Mouse (Mus musculus) MEL (cell line): ENCODE measurements at regions not wholly inside any gene's neighbourhood (a gene's known extent, or its start where the extent isn't known, plus 50 kb on each side); places are given as distances from the start of the nearest gene placed in this dataset.
"Not testable (repeated sequence)": the region's sequence is repeated elsewhere in the genome, so short reads cannot be mapped to it uniquely, and the experiment has no call there.

ENCODE experiments used
- DNase-seq: peaks from one replicate; pipeline ENCODE4 v3.0.0; 2011; ENCODE audit warnings: low read depth, low spot score
- H3K27ac ChIP-seq: 2 replicates; pipeline ENCODE4 v1.5.1; 2012; ENCODE audit warnings: low read depth, mild to moderate bottlenecking, control low read depth, low read length, moderate library complexity; ENCODE audit not compliant: control insufficient read depth
- H3K27me3 ChIP-seq, 2 experiments: fragments of 150-350 bp in 1 of 2; sonication (generic) in 1 of 2; 2 replicates each; pipeline ENCODE4 v1.6.1; 2012; ENCODE audit warnings: low read length in 2 of 2, mild to moderate bottlenecking in 2 of 2, improper control_type of control experiment in 1 of 2, moderate library complexity in 1 of 2; ENCODE audit not compliant: insufficient read depth in 2 of 2, control insufficient read depth in 1 of 2
- H3K36me3 ChIP-seq, 2 experiments: 2 replicates each; pipeline ENCODE4 v1.6.1; 2012 to 2014; ENCODE audit warnings: low read length in 2 of 2, improper control_type of control experiment in 1 of 2, inconsistent platforms in 1 of 2, mild to moderate bottlenecking in 1 of 2; ENCODE audit not compliant: insufficient read depth in 2 of 2, control insufficient read depth in 1 of 2
- H3K4me1 ChIP-seq, 2 experiments: fragments of 150-350 bp in 1 of 2; sonication (generic) in 1 of 2; 2 replicates each; pipeline ENCODE4 v1.6.1; 2012; ENCODE audit warnings: low read length in 2 of 2, improper control_type of control experiment in 1 of 2, mild to moderate bottlenecking in 1 of 2; ENCODE audit not compliant: insufficient read depth in 2 of 2, control insufficient read depth in 1 of 2
- H3K4me3 ChIP-seq, 2 experiments: fragments of 150-350 bp in 1 of 2; sonication (generic) in 1 of 2; 2 replicates each; pipeline ENCODE4 v1.5.1; 2012; ENCODE audit warnings: low read depth in 2 of 2, low read length in 2 of 2, mild to moderate bottlenecking in 2 of 2, moderate library complexity in 2 of 2, control low read depth in 1 of 2, improper control_type of control experiment in 1 of 2; ENCODE audit not compliant: control insufficient read depth in 1 of 2, insufficient read depth in 1 of 2
- H3K79me2 ChIP-seq: 2 replicates; pipeline ENCODE4 v1.6.1; 2012; ENCODE audit warnings: mild to moderate bottlenecking, low read length, moderate library complexity; ENCODE audit not compliant: control insufficient read depth, poor library complexity, insufficient read depth
- H3K9ac ChIP-seq: 2 replicates; pipeline ENCODE4 v1.6.1; 2012; ENCODE audit warnings: low read depth, mild to moderate bottlenecking, control low read depth, low read length, moderate library complexity; ENCODE audit not compliant: control insufficient read depth, poor library complexity, severe bottlenecking
- H3K9me3 ChIP-seq: fragments of 150-350 bp; sonication (generic); replicated peaks from 2 replicates; pipeline ENCODE4 v1.6.1; 2012; ENCODE audit warnings: mild to moderate bottlenecking, low read length, improper control_type of control experiment, moderate library complexity; ENCODE audit not compliant: insufficient read depth
- CHD1 ChIP-seq: IDR thresholded peaks from 2 replicates; pipeline ENCODE4 v1.6.1; 2012; ENCODE audit warnings: low read depth, mild to moderate bottlenecking, inconsistent platforms, low read length, improper control_type of control experiment
- CTCF ChIP-seq, 3 experiments: IDR thresholded peaks in 2 of 3; conservative IDR thresholded peaks in 1 of 3; 2 replicates each; pipeline ENCODE4 v1.5.1; 2011 to 2012; ENCODE audit warnings: low read length in 3 of 3, low read depth in 2 of 3, mild to moderate bottlenecking in 2 of 3, improper control_type of control experiment in 1 of 3, inconsistent platforms in 1 of 3, mixed read lengths in 1 of 3, moderate library complexity in 1 of 3; ENCODE audit not compliant: control insufficient read depth in 1 of 3, insufficient read depth in 1 of 3, poor library complexity in 1 of 3, severe bottlenecking in 1 of 3
- ELF1 ChIP-seq: IDR thresholded peaks from 2 replicates; pipeline ENCODE4 v1.6.1; 2014; ENCODE audit warnings: low read depth, mild to moderate bottlenecking, inconsistent platforms, low read length, improper control_type of control experiment, moderate library complexity
- GABPA ChIP-seq: IDR thresholded peaks from 2 replicates; pipeline ENCODE4 v1.6.1; 2012; ENCODE audit warnings: low read depth, mild to moderate bottlenecking, inconsistent platforms, low read length, improper control_type of control experiment, moderate library complexity
- GATA1 ChIP-seq: IDR thresholded peaks from 2 replicates; pipeline ENCODE4 v1.6.1; 2011; ENCODE audit warnings: low read depth, low read length, improper control_type of control experiment
- HCFC1 ChIP-seq: IDR thresholded peaks from 2 replicates; pipeline ENCODE4 v1.6.1; 2012; ENCODE audit warnings: low read depth, mild to moderate bottlenecking, inconsistent platforms, low read length, improper control_type of control experiment, moderate library complexity
- JUND ChIP-seq: IDR thresholded peaks from 2 replicates; pipeline ENCODE4 v1.6.1; 2011; ENCODE audit warnings: low read depth, mild to moderate bottlenecking, improper control_type of control experiment, low read length
- KAT2A ChIP-seq: conservative IDR thresholded peaks from 2 replicates; pipeline ENCODE4 v1.6.1; 2012; ENCODE audit warnings: low read depth, low read length, improper control_type of control experiment, inconsistent platforms
- MAX ChIP-seq: IDR thresholded peaks from 2 replicates; pipeline ENCODE4 v1.6.1; 2011; ENCODE audit warnings: low read length, improper control_type of control experiment
- MEF2A ChIP-seq: IDR thresholded peaks from 2 replicates; pipeline ENCODE4 v1.6.1; 2014; ENCODE audit warnings: low read depth, mild to moderate bottlenecking, inconsistent platforms, low read length, improper control_type of control experiment; ENCODE audit not compliant: poor library complexity, insufficient replicate concordance, severe bottlenecking; ENCODE audit errors: extremely low read depth
- MXI1 ChIP-seq: IDR thresholded peaks from 2 replicates; pipeline ENCODE4 v1.6.1; 2011; ENCODE audit warnings: mild to moderate bottlenecking, low read depth, low read length, improper control_type of control experiment
- MYB ChIP-seq: IDR thresholded peaks from 2 replicates; pipeline ENCODE4 v1.6.1; 2011; ENCODE audit warnings: mild to moderate bottlenecking, low read depth, low read length, improper control_type of control experiment
- NELFE ChIP-seq: IDR thresholded peaks from 2 replicates; pipeline ENCODE4 v1.6.1; 2011; ENCODE audit warnings: low read depth, low read length, improper control_type of control experiment
- NRF1 ChIP-seq: IDR thresholded peaks from 2 replicates; pipeline ENCODE4 v1.6.1; 2014; ENCODE audit warnings: low read depth, mild to moderate bottlenecking, inconsistent platforms, low read length, improper control_type of control experiment, moderate library complexity; ENCODE audit not compliant: poor library complexity, insufficient read depth, severe bottlenecking
- RAD21 ChIP-seq: IDR thresholded peaks from 2 replicates; pipeline ENCODE4 v1.6.1; 2011; ENCODE audit warnings: mild to moderate bottlenecking, low read depth, low read length, improper control_type of control experiment
- RCOR1 ChIP-seq: IDR thresholded peaks from 2 replicates; pipeline ENCODE4 v1.6.1; 2012; ENCODE audit warnings: low read depth, mild to moderate bottlenecking, inconsistent platforms, low read length, improper control_type of control experiment
- TAL1 ChIP-seq: IDR thresholded peaks from 2 replicates; pipeline ENCODE4 v1.6.1; 2012; ENCODE audit warnings: mild to moderate bottlenecking, inconsistent platforms, low read length, moderate library complexity, mixed read lengths
- TCF12 ChIP-seq: IDR thresholded peaks from 2 replicates; pipeline ENCODE4 v1.6.1; 2014; ENCODE audit warnings: low read depth, mild to moderate bottlenecking, inconsistent platforms, low read length, improper control_type of control experiment, moderate library complexity
- UBTF ChIP-seq: IDR thresholded peaks from 2 replicates; pipeline ENCODE4 v1.6.1; 2012; ENCODE audit warnings: low read depth, mild to moderate bottlenecking, inconsistent platforms, low read length, improper control_type of control experiment, moderate library complexity, borderline replicate concordance; ENCODE audit not compliant: insufficient read depth
- ZC3H11A ChIP-seq: IDR thresholded peaks from 2 replicates; pipeline ENCODE4 v1.6.1; 2012; ENCODE audit warnings: low read depth, mild to moderate bottlenecking, inconsistent platforms, low read length, improper control_type of control experiment

GRCm38 (mm10) chr9:113112753-113113152 is 595.3 kb downstream of the Pdcd6ip start:
- no peaks in the 10 kb centered on the region for H3K27me3 ChIP-seq
- no peak overlapping the region for H3K4me3 ChIP-seq
- no peak for TF ChIP-seq MXI1
- TF ChIP-seq KAT2A: no peak
- no peak for TF ChIP-seq UBTF
- TF ChIP-seq TAL1: no peak
- TF ChIP-seq RCOR1: no peak
- TF ChIP-seq MAX: no peak
- TF ChIP-seq CTCF (IDR thresholded peaks at IDR 0.05 in 2 of 3, conservative IDR thresholded peaks at IDR 0.05 in 1 of 3; ENCODE audit: control insufficient read depth in 1 of 3, insufficient read depth in 1 of 3, low read depth in 2 of 3, low read length in 3 of 3, poor library complexity in 1 of 3, severe bottlenecking in 1 of 3): no peak
- TF ChIP-seq NRF1: no peak
- TF ChIP-seq ELF1: no peak
- H3K79me2 ChIP-seq: no peaks in the 10 kb centered on the region
- DNase-seq: no peak
- H3K36me3 ChIP-seq: no peaks in the 10 kb centered on the region
- no peaks in the 10 kb centered on the region for H3K9me3 ChIP-seq
- no peak overlapping the region for H3K9ac ChIP-seq
- no peak overlapping the region for H3K27ac ChIP-seq
- no peaks in the 10 kb centered on the region for H3K4me1 ChIP-seq

- Histone ChIP-seq H3K27ac (no peak overlapping the region), H3K9ac (no peak overlapping the region), H3K9me3 (no peaks in the 10 kb centered on the region), H3K4me3 (no peak overlapping the region)
- no peak for DNase-seq
- TF ChIP-seq NELFE (no peak), GABPA (no peak), CHD1 (no peak), HCFC1 (no peak), RAD21 (no peak), ZC3H11A (no peak), GATA1 (no peak), MYB (no peak)
- TF ChIP-seq, all 39 proteins: peak for 0
- H3K36me3 ChIP-seq: no peaks in the 10 kb centered on the region
- H3K79me2 ChIP-seq: no peaks in the 10 kb centered on the region
- H3K27me3 ChIP-seq: no peaks in the 10 kb centered on the region; a peak in 1 of 4 replicates
- no peaks in the 10 kb centered on the region for H3K4me1 ChIP-seq
Measured at GRCm38 (mm10) chr9:113101733-113102132, 606.3 kb downstream of the Pdcd6ip start.

- Histone ChIP-seq H3K4me1 (no peaks in the 10 kb centered on the region), H3K36me3 (no peaks in the 10 kb centered on the region), H3K27ac (no peak overlapping the region), H3K27me3 (no peaks in the 10 kb centered on the region), H3K9ac (no peak overlapping the region), H3K9me3 (no peaks in the 10 kb centered on the region), H3K79me2 (no peaks in the 10 kb centered on the region), H3K4me3 (no peak overlapping the region)
- DNase-seq: no peak
- TF ChIP-seq TAL1 (no peak), MEF2A (no peak), MAX (no peak), JUND (no peak), GABPA (no peak), TCF12 (no peak), NRF1 (no peak)
Measured at GRCm38 (mm10) chr9:113100641-113101040, 607.4 kb downstream of the Pdcd6ip start.

- not testable (repeated sequence) for H3K9ac ChIP-seq, H3K9me3 ChIP-seq, H3K4me3 ChIP-seq, H3K36me3 ChIP-seq, H3K4me1 ChIP-seq, H3K27me3 ChIP-seq, H3K79me2 ChIP-seq, DNase-seq, H3K27ac ChIP-seq
Measured at GRCm38 (mm10) chr9:113095421-113095820, 612.6 kb downstream of the Pdcd6ip start.
